Mouse (Mus musculus) right cerebral cortex, postnatal 10 days (tissue): ENCODE data around the gene Lrrc20.

ENCODE experiments used
- DNase-seq, 2 experiments: peaks; one replicate each; pipeline ENCODE4 v3.0.0; 2021; ENCODE audit warnings: low spot score in 2 of 2

Gene Lrrc20

GRCm38 (mm10) chr10:61474344-61474743 is 1.3 kb upstream of the Lrrc20 start:
- no peak for DNase-seq

DNA sequence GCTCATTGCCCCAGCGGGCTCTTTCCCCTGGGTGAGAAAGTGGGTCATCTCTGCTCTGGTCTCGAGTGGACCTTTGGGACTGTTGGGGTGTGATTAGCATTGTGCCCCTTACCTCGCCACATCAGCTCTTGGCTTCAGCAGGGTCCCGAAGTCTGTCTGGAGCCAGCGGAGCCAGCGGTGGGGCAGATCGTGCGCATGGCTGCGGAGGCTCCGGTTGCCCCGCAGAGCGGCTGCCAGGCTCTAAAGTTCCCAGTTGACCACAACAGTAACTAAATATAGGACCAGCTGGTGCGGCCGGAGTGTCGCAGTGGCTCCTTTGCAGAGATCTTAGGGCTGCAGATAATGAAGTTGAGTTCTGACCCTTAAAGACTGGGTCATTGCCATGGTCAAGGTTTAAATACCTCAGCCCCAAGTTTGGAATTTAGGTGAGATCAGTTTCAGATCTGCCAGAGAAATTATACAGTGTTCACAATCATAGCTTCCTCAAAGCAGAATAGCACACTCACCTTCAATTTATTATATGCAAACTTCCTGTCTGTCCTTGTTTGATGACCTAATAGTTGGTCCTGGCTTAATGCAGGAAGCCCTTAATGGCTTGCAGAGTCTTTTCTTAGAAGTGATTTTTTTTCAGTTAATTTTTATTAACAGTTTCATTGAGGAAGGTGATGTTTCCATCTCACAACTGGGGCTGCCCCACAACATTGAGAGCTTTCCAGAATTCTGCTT is 1.0 kb downstream of the Lrrc20 start:
- DNase-seq: no peak

GRCm38 (mm10) chr10:61479461-61479860 is 3.9 kb downstream of the Lrrc20 start:
- no peak for DNase-seq

- no peak for DNase-seq
These were observed 4.3 kb downstream of the Lrrc20 start for GRCm38 (mm10) chr10:61479927-61480326.

DNA sequence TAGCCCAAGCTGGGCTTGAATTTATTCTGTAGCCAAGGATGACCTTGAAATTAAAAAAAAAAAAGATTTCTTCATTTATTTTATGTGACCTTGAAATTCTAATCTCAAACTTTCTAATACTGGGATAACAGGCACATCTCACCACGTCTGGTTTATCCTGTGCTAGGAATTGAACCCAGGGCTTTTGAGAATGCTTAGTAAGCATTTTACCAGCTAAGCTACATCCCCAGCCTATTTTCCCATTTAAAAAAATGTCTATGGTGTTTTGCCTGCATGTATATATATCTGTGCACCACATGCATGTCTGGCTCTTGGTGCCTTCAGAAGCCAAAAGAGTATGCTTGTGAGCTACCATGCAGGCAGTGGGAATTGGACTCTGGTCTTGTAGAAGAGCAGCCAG is 4.9 kb downstream of the Lrrc20 start:
- DNase-seq: no peak

DNA sequence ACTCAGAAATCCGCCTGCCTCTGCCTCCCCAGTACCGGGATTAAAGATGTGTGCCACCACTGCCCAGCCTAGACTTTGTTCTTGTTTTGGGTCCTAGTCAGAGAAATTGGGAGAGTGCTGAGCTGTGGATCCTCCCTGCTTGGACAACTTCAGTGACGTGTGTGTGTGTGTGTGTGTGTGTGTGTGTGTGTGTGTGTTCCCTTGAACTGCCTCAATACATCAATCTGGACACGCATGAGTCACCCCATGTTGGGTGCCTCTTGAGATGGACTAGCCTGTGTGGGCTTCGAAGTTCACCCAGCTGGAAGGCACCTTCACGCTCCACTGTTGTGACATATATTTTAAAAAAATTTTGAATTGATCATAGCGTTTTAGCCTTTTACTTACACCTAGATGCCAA is 7.2 kb downstream of the Lrrc20 start:
- no peak for DNase-seq

DNA sequence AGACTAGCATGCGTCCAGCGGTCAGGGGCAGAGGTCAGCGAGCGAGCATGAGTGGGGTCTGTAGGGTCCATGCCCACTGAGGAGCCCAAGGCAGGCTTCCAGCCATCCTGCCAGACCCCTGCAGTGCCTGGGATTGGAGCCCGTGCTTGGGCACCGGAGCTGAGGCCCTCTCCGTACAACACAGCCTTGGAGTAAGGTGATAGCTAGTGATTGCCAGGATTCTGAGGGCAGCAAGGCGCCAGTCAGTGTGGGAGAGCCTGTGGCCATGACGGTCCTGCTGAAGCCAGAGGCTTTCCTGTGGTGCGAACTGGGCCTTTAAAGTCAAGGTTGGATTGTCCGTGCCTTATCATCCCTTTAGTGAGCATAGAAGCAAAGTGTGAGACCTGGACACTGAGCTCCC is 9.2 kb downstream of the Lrrc20 start:
- no peak for DNase-seq

- no peak for DNase-seq
These were observed 11.1 kb downstream of the Lrrc20 start for GRCm38 (mm10) chr10:61486551-61487339.

GRCm38 (mm10) chr10:61488522-61489110 is 13.0 kb downstream of the Lrrc20 start:
- DNase-seq: no peak

GRCm38 (mm10) chr10:61491573-61491972 is 16.0 kb downstream of the Lrrc20 start:
- DNase-seq: no peak

DNA sequence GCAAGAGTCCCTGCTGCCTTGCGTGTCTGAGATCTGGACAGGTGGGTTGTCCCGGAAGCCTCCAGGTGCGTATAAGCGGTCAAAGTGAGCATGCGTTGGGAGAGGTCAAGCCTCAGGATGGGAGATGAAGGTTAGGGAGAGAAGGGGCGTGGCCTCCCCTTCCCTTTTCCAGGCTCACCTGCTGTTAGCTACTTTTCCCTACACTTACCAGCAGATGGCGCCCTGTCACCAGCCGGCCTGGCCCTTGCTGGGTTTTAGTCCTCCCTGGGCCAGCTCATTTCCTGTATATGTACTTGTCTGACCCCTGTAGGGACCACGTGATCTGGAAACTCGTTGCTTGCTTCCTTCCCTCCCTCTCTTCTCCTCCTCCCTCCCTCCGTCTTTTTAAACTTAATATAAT is 16.4 kb downstream of the Lrrc20 start:
- peak; percentile 79 to 84 for DNase-seq

- DNase-seq: no peak
These were observed 19.9 kb downstream of the Lrrc20 start for GRCm38 (mm10) chr10:61495461-61495860.

DNA sequence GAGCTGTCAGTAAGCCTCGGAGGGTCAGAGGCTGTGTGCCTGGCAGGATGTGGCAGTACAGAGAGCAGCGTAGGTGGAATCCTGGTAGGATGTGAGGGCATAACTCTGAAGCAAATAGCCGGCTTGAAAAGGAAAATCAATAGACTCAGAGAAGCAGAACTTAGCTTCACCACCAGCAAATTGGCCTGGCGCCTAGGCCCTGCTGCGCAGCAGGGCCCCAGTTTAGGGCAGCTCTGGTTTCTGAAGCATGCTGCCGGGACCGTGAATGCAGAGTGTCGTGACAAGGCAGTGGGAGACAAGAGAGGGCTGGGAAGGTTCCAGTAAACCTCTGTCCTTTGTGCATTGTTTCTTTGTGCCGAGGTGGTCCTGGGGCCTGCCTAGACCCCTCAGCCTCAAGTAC is 20.6 kb downstream of the Lrrc20 start:
- no peak for DNase-seq

DNA sequence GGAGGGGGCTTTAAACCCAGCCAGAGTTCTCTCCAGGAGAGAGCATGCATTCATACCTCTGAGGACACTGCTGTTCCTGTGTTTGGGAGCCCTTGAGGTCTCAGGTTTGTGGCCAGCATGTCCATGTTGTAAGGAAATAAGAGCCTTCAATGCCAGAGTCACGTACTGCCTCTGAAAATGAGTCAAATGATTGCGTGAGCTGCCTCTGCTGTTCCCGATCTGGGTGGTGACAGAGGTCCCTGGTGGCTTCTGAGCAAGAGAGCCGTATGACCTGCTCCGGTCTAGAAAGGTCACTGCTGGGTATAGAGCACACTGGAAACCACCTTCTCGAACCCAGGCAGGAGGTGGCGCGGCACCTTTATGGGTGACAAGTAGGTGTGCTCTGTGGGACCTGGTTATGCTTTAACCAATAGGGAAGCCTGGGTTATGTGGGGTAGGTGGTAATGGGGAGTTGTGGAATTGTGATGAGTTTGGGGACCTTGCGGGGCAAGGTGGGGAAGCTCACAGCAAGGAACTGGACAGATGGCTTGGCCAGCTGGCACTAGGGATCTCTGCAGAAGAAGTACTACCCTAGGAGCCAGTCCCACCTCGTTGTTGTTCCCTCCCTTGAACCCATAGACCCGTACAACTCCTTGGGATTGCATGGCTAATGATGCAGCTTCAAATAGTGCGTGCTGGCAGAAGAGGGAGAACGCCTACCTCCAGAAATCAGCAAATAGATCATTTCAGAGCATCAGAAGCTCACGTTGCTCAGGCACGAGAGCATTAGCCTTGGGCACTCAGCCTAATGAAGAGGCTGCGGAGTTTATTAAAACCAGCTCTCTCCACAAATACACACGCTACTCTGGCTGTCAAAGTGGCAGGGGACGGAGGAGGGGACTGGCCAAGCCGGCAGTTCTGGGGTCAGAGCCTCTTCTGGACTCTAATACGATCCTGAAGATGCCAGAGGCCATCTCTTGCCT is 24.2 kb downstream of the Lrrc20 start:
- no peak for DNase-seq

DNA sequence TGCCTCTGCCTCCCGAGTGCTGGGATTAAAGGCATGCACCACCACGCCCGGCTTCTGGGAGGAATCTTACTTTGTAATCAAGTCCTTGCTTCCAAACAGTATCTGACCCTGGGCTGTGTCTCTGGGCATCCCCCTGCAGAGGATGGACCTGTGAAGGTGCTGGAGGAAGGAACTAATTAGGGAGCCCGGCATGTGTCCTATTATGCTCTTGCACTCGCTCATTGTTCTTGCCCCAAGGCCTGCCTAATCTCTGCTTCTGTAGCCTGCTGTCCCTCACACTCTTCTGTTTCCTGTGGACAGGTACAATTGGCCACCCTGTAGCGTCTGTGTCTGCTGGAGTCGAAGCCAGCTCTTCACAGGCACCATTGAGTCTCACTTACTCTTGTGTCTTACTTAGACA is 25.2 kb downstream of the Lrrc20 start:
- no peak for DNase-seq

DNA sequence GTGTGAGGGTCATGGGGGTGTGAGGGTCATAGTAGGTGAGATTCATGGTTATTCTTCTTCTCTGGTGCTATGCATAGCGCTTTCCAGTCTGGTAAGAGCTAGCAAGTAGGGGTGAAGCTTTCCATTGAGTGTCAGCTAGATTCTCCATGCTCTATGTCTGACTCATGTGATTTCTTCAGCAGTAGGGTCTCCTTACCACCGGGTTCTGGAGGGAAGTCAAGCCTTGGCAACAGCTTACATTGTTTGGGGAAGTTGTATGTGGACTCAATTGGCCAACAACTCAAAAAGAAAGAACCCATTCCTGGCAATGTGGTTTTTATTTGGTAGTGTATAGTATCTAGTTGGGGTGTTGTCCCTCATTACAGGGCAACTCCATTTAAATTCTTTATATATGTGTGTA is 28.5 kb downstream of the Lrrc20 start:
- no peak for DNase-seq

GRCm38 (mm10) chr10:61506381-61507200 is 31.0 kb downstream of the Lrrc20 start:
- DNase-seq: no peak

GRCm38 (mm10) chr10:61509873-61510272 is 34.3 kb downstream of the Lrrc20 start:
- DNase-seq: no peak

- no peak for DNase-seq
These were observed 35.2 kb downstream of the Lrrc20 start for GRCm38 (mm10) chr10:61510809-61511208.

DNA sequence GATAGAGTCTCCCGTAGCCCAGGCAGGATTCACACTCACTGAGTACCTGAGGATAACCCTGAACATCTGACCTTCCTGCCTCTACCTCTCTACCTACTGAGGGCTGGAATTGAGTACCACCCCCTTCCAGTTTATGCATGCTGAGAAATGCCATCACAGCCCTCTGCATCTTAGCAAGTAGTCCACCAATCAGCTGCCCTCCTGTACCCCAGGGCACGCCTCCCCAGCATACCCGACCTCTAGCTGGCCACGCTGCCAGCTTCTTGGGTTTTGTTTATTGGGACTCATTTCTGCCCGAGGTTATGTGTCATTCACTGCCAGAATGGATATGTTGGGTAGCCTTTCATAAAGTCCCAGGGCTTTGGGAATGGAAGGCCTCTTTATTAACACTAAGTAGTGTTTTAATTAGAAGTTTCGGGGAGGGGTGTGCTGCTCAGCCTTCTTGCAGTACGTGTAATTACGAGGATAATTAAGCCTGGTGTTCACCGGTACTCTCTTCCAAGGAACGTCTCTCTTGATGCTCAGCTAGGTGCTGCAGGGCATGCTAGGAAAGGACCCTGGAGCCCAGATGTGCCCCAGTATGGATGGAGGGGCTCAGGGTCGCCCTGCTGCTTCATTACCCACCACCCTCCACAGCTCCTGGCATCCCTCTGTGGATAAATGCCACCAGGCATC is 36.8 kb downstream of the Lrrc20 start:
- DNase-seq: no peak
